Mouse (Mus musculus) spleen, adult 2 months (tissue): Measurements from ENCODE around the gene Dnah8. TPM values are rescaled to one million over a fixed set of nuclear protein-coding genes. Genes with fewer than 3 reads are reported as not detected.
A peak's percentile ranks its signal among the peaks of the same experiment; 100 is the strongest.

Experiments used
- DNase-seq, 2 experiments: peaks; one replicate each; pipeline versions ENCODE4 v3.0.0 to v3.0.0-alpha.2; 2012 to 2021; ENCODE audit warnings: low spot score in 2 of 2, low read depth in 1 of 2
- H3K27ac ChIP-seq: fragments of 200-500 bp; 2 replicates; pipeline ENCODE4 v1.5.1; 2012; ENCODE audit warnings: low read length, inconsistent platforms; ENCODE audit not compliant: insufficient read depth
- H3K27me3 ChIP-seq: fragments of 200-500 bp; 2 replicates; pipeline ENCODE4 v1.6.1; 2012; ENCODE audit warnings: mild to moderate bottlenecking, moderate library complexity, low read length, inconsistent platforms; ENCODE audit not compliant: control insufficient read depth, insufficient read depth
- H3K36me3 ChIP-seq: fragments of 200-500 bp; 2 replicates; pipeline ENCODE4 v1.6.1; 2012; ENCODE audit warnings: mild to moderate bottlenecking, low read length, inconsistent platforms; ENCODE audit not compliant: control insufficient read depth, insufficient read depth
- H3K4me1 ChIP-seq: fragments of 200-500 bp; 2 replicates; pipeline ENCODE4 v1.6.1; 2011; ENCODE audit warnings: inconsistent platforms; ENCODE audit not compliant: control insufficient read depth, insufficient read depth, insufficient read length
- H3K4me3 ChIP-seq: fragments of 200-500 bp; 2 replicates; pipeline ENCODE4 v1.5.1; 2011; ENCODE audit warnings: mild to moderate bottlenecking, inconsistent platforms; ENCODE audit not compliant: insufficient read depth, insufficient read length; ENCODE audit errors: extremely low read depth
- CTCF ChIP-seq: fragments of 200-500 bp; IDR thresholded peaks from 2 replicates; pipeline ENCODE4 v1.5.1; 2011; ENCODE audit warnings: mild to moderate bottlenecking, inconsistent platforms; ENCODE audit not compliant: insufficient read depth, insufficient read length, insufficient replicate concordance; ENCODE audit errors: extremely low read depth
- POLR2A ChIP-seq: fragments of 200-500 bp; IDR thresholded peaks from 2 replicates; pipeline ENCODE4 v1.6.1; 2011; ENCODE audit warnings: low read depth, low read length, inconsistent platforms
- WGBS: fragments of 180-500 bp; shearing (Covaris S2); methylation state at CpG from one replicate; pipeline ENCODE4 v1.1.7; 2018; 5-methylcytosine and 5-hydroxymethylcytosine counted together
- polyA plus RNA-seq: library from polyadenylated mRNA; depleted of rRNA; stranded (reverse); fragments of >200 nt; gene quantifications from 2 replicates; pipeline ENCODE4 v1.2.3, GENCODE M21; 2012

Dnah8 gene
- polyA plus RNA-seq, 1 experiment: 10.2 TPM

- DNase-seq: no peak
- Histone ChIP-seq H3K27ac (no peak overlapping the region), H3K4me3 (no peak overlapping the region), H3K4me1 (no peaks in the 10 kb centered on the region), H3K27me3 (no peaks in the 10 kb centered on the region), H3K36me3 (peaks cover 4% of the 10 kb centered on the region; the same call in 1 of the 2 replicates)
- TF ChIP-seq CTCF (no peak), POLR2A (no peak)
- 78% methylated on average over 4 of the region's 4 CpGs for WGBS
These were observed 103.6 kb downstream of the Dnah8 start for GRCm38 (mm10) chr17:30727788-30728187.

GRCm38 (mm10) chr17:30732736-30733135 is 108.6 kb downstream of the Dnah8 start:
- TF ChIP-seq POLR2A: no peak
- TF ChIP-seq CTCF: no peak
- no peak overlapping the region for H3K27ac ChIP-seq
- no peaks in the 10 kb centered on the region; the same call in 1 of the 2 replicates for H3K36me3 ChIP-seq
- no peaks in the 10 kb centered on the region for H3K27me3 ChIP-seq
- H3K4me1 ChIP-seq: no peaks in the 10 kb centered on the region
- DNase-seq: no peak
- WGBS: 78% methylated on average over 3 of the region's 3 CpGs
- no peak overlapping the region for H3K4me3 ChIP-seq

- TF ChIP-seq CTCF (no peak), POLR2A (no peak)
- no peaks in the 10 kb centered on the region for H3K4me1 ChIP-seq
- no peak overlapping the region for H3K4me3 ChIP-seq
- no peaks in the 10 kb centered on the region for H3K27me3 ChIP-seq
- peaks cover under 1% of the 10 kb centered on the region; the same call in 1 of the 2 replicates for H3K36me3 ChIP-seq
- 94% methylated on average over 8 of the region's 8 CpGs for whole genome bisulfite sequencing
- no peak overlapping the region for H3K27ac ChIP-seq
- DNase-seq: no peak
These were observed 110.6 kb downstream of the Dnah8 start for GRCm38 (mm10) chr17:30734770-30735169.

- Histone ChIP-seq H3K4me3 (no peak overlapping the region), H3K27ac (no peak overlapping the region), H3K27me3 (no peaks in the 10 kb centered on the region), H3K4me1 (no peaks in the 10 kb centered on the region), H3K36me3 (peaks cover 2% of the 10 kb centered on the region)
- DNase-seq: no peak
- TF ChIP-seq CTCF: no peak
- TF ChIP-seq POLR2A: no peak
- WGBS: 96% methylated on average over 2 of the region's 2 CpGs
These were observed 111.3 kb downstream of the Dnah8 start for GRCm38 (mm10) chr17:30735454-30735853.

GRCm38 (mm10) chr17:30737797-30738196 is 113.6 kb downstream of the Dnah8 start:
- WGBS: 63% methylated on average over 6 of the region's 6 CpGs
- no peak for TF ChIP-seq POLR2A
- TF ChIP-seq CTCF: peak; percentile 25; the same call in 1 of the 2 replicates
- Histone ChIP-seq H3K4me1 (no peaks in the 10 kb centered on the region), H3K27ac (no peak overlapping the region), H3K4me3 (no peak overlapping the region), H3K36me3 (peaks cover 2% of the 10 kb centered on the region), H3K27me3 (no peaks in the 10 kb centered on the region)
- peak in 1 of 2 experiments; percentile 18 for DNase-seq

- Histone ChIP-seq H3K36me3 (peaks cover 2% of the 10 kb centered on the region; the same call in 1 of the 2 replicates), H3K4me1 (no peaks in the 10 kb centered on the region), H3K27ac (no peak overlapping the region), H3K27me3 (no peaks in the 10 kb centered on the region), H3K4me3 (no peak overlapping the region)
- TF ChIP-seq POLR2A: no peak
- no peak for TF ChIP-seq CTCF
- no peak for DNase-seq
- WGBS: 89% methylated on average over 3 of the region's 3 CpGs
These were observed 115.6 kb downstream of the Dnah8 start for GRCm38 (mm10) chr17:30739769-30740168.

GRCm38 (mm10) chr17:30743947-30744346 is 119.8 kb downstream of the Dnah8 start:
- H3K36me3 ChIP-seq: peaks cover 4% of the 10 kb centered on the region
- no peaks in the 10 kb centered on the region for H3K27me3 ChIP-seq
- no peak overlapping the region for H3K4me3 ChIP-seq
- no peaks in the 10 kb centered on the region for H3K4me1 ChIP-seq
- 86% methylated on average over 3 of the region's 3 CpGs for WGBS
- TF ChIP-seq CTCF (no peak), POLR2A (no peak)
- DNase-seq: no peak
- no peak overlapping the region for H3K27ac ChIP-seq
